Mouse (Mus musculus): ENCODE measurements around the gene Nvl. TPM values are rescaled to one million over a fixed set of nuclear protein-coding genes. Genes with fewer than 3 reads are reported as not detected.

Gene Nvl
- polyA plus RNA-seq, 1 experiment, result 0.45 TPM

DNA sequence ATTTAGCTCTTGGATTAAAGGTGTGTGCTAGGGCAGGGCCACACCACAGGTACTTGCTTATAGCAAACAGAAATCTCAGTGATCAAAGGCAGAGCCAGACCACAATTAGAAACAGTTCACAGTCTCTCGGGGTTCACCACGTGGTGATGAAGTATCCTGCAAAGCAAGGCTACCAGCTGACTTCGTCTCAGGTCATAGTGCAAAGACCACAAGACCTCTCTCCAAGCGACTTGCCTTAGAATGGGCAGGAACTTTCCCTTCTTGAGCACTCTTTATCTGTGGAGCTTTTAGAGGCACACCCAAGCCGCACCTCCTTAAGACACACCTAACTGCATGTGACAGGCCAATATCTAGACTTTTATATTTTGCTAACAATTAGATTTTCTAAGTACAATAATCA is 4.5 kb upstream of the Nvl start:
- H3K27me3 ChIP-seq (ENCODE audit: control insufficient read depth), result no peaks in the 10 kb centered on the region
- no peaks in the 10 kb centered on the region for H3K9me3 ChIP-seq (ENCODE audit: control insufficient read depth, low read length)
- H3K4me3 ChIP-seq (replicated peaks), result peak overlapping the region; percentile 19
- peaks cover 78% of the 10 kb centered on the region for H3K4me1 ChIP-seq (ENCODE audit: control insufficient read depth)
- no peak; the same call in 1 of the 2 replicates for TF ChIP-seq GATA1 (IDR thresholded peaks at IDR 0.05; ENCODE audit: low read length)
- TF ChIP-seq TAL1 (IDR thresholded peaks at IDR 0.05; ENCODE audit: low read length), result no peak
- H3K36me3 ChIP-seq (ENCODE audit: control insufficient read depth), result peaks cover 23% of the 10 kb centered on the region

DNA sequence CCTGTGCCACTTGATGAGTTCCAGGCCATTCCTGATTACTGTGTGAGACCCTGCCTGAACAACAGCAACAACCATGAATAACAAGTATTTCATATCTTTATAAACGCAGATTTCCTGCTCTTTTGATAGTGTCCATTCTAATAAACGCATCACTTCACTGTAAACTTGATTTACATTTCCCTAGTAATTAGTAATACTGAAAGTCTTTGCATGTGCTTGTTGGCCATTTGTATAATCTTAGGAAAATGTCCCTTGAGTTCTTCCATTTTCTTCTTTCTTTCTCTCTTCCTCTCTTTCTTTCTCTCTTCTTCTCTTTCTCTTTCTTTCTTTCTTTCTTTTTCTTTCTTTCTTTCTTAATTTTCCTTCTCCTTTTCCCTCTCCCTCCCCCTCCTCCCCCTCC is 2.2 kb upstream of the Nvl start:
- H3K4me3 ChIP-seq (replicated peaks), result peak overlapping the region; percentile 96

DNA sequence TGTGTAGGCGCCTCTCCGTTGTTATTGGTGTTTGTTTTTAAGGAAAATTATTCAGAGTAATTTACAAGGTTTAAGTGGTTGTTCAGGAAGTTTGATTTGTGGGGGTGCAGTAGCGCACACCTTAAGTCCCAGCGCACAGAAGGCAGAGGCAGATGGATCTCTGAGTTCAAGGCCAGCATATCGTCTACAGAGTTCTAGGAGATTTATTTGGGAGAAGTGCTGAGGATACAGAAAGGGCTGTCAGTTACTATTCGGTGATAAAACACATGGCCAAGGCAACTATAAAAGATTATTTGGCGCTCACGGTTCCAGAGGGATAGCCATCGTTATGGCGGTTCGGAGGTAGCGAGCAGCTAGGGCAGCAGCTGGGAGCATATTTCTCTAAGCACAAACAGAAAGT is 962 bp upstream of the Nvl start:
- no peaks in the 10 kb centered on the region for H3K27me3 ChIP-seq (ENCODE audit: control insufficient read depth)
- H3K9me3 ChIP-seq (ENCODE audit: control insufficient read depth, low read length), result no peaks in the 10 kb centered on the region
- peak overlapping the region; percentile 96 for H3K4me3 ChIP-seq (replicated peaks)
- H3K36me3 ChIP-seq (ENCODE audit: control insufficient read depth), result peaks cover 38% of the 10 kb centered on the region
- peaks cover 61% of the 10 kb centered on the region for H3K4me1 ChIP-seq (ENCODE audit: control insufficient read depth)
- TF ChIP-seq TAL1 (IDR thresholded peaks at IDR 0.05; ENCODE audit: low read length), result no peak

More for the DNA sequence above, 2.2 kb upstream of the Nvl start:
- Histone ChIP-seq H3K9me3 (ENCODE audit: control insufficient read depth, low read length) (no peaks in the 10 kb centered on the region), H3K27me3 (ENCODE audit: control insufficient read depth) (no peaks in the 10 kb centered on the region), H3K4me1 (ENCODE audit: control insufficient read depth) (peaks cover 71% of the 10 kb centered on the region), H3K36me3 (ENCODE audit: control insufficient read depth) (peaks cover 30% of the 10 kb centered on the region)
- no peak for TF ChIP-seq TAL1 (IDR thresholded peaks at IDR 0.05; ENCODE audit: low read length)

DNA sequence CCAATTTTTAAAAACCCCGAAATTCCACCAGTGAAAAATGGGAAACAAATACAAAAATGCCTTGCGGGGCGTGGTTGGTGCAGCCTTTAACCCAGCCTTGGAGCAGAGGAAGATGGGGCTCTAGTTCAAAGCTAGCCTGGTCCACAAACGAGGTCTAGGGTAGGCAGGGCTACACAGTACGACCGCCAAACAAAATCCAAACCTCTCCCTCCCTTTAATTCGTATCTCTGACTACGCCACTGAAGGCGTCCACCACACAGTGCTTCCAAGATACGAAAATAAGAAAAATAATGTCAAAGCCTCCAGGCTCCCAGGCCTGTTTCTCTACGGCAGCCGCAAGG is 425 bp downstream of the Nvl start:
- Histone ChIP-seq H3K9me3 (ENCODE audit: control insufficient read depth, low read length) (no peaks in the 10 kb centered on the region), H3K27me3 (ENCODE audit: control insufficient read depth) (no peaks in the 10 kb centered on the region), H3K4me3 (replicated peaks) (peak overlapping the region; percentile 96), H3K4me1 (ENCODE audit: control insufficient read depth) (peaks cover 47% of the 10 kb centered on the region), H3K36me3 (ENCODE audit: control insufficient read depth) (peaks cover 47% of the 10 kb centered on the region)
- TF ChIP-seq GATA1 (IDR thresholded peaks at IDR 0.05; ENCODE audit: low read length) (no peak), TAL1 (IDR thresholded peaks at IDR 0.05; ENCODE audit: low read length) (no peak)

DNA sequence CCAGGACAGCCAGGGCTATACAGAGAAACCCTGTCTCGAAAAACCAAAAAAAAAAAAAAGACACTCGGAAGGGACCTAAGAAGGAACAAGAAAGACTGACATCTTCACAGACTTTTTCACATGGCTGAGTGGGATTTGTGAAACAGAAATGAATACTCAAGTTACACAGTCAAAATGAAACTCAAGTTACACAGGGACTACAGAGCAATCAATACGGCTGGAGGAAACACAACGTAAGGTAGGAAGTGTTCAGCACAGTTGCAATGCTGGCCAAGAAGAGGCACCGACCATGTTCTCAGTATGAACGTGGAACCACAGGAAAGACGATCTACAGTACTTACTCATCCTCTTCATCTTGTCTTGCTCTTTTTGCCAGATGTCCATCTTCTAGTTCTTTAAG is 5.3 kb downstream of the Nvl start:
- no peaks in the 10 kb centered on the region for H3K27me3 ChIP-seq (ENCODE audit: control insufficient read depth)
- H3K36me3 ChIP-seq (ENCODE audit: control insufficient read depth), result peaks cover 84% of the 10 kb centered on the region
- no peak for TF ChIP-seq GATA1 (IDR thresholded peaks at IDR 0.05; ENCODE audit: low read length)
- TF ChIP-seq TAL1 (IDR thresholded peaks at IDR 0.05; ENCODE audit: low read length), result no peak
- peaks cover 13% of the 10 kb centered on the region for H3K4me1 ChIP-seq (ENCODE audit: control insufficient read depth)
- H3K9me3 ChIP-seq (ENCODE audit: control insufficient read depth, low read length), result no peaks in the 10 kb centered on the region
- H3K4me3 ChIP-seq (replicated peaks), result no peak overlapping the region

DNA sequence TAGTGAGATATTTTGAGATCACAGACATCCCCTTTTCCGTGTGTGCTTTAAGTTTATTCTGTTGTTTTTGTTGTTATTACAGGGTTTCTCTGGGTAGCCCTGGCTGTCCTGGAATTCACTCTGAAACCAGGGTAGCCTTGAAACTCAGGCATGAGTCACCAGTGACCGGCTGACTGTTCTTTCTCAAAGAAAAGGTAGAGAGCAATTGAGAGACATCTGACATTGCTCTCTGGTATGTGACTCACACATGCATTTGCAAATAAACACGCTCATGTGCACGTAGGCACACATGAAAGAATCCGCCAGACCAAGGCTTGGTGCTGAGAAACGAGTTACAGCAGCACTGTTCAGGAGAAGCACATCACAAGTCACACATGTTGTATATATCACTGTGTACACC is 12.1 kb downstream of the Nvl start:
- no peaks in the 10 kb centered on the region for H3K27me3 ChIP-seq (ENCODE audit: control insufficient read depth)
- no peak overlapping the region for H3K4me3 ChIP-seq (replicated peaks)
- no peaks in the 10 kb centered on the region for H3K4me1 ChIP-seq (ENCODE audit: control insufficient read depth)
- peaks cover 95% of the 10 kb centered on the region for H3K36me3 ChIP-seq (ENCODE audit: control insufficient read depth)
- no peaks in the 10 kb centered on the region for H3K9me3 ChIP-seq (ENCODE audit: control insufficient read depth, low read length)
- no peak for TF ChIP-seq TAL1 (IDR thresholded peaks at IDR 0.05; ENCODE audit: low read length)
- no peak for TF ChIP-seq GATA1 (IDR thresholded peaks at IDR 0.05; ENCODE audit: low read length)

DNA sequence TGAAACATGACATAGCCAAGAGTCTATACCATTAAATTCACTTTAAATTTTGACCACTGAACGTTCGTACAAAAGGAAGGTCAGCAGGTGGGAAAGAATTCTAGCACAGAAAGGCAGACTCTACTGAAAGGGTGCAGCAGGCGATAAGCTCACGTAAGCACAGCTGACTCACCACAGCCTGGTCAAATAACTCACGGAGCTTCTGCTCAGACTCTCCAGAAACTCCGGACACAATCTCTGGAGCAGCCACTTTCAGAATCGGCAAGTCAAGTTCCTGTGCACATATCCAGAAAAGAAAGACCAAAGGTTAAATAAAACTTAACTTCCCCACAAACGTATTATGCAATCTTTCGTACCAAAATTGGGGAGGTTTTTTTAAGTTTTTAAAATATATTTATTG is 17.2 kb downstream of the Nvl start:
- Histone ChIP-seq H3K4me3 (replicated peaks) (no peak overlapping the region), H3K9me3 (ENCODE audit: control insufficient read depth, low read length) (no peaks in the 10 kb centered on the region), H3K36me3 (ENCODE audit: control insufficient read depth) (peaks cover 92% of the 10 kb centered on the region), H3K27me3 (ENCODE audit: control insufficient read depth) (no peaks in the 10 kb centered on the region), H3K4me1 (ENCODE audit: control insufficient read depth) (no peaks in the 10 kb centered on the region)
- TF ChIP-seq GATA1 (IDR thresholded peaks at IDR 0.05; ENCODE audit: low read length), result no peak
- no peak for TF ChIP-seq TAL1 (IDR thresholded peaks at IDR 0.05; ENCODE audit: low read length)

DNA sequence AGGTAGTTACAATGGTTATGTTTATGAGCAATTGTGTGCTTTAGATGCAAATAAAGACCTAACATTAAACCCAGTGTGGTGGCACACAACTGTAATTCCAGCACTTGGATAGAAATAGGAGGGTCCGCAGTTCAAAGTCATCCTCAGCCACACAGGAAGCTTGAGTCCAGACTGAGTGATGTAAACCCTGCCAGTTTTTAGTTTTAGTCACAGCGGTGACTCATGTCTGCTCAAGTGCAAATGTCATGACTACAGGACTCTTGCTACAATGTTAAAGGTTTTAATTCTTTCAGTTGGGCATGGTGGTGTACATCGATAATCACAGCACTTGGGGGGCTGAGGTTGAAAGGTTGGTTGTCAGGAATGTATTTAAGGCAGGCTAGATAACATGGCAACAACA is 18.1 kb downstream of the Nvl start:
- no peaks in the 10 kb centered on the region for H3K4me1 ChIP-seq (ENCODE audit: control insufficient read depth)
- no peaks in the 10 kb centered on the region for H3K9me3 ChIP-seq (ENCODE audit: control insufficient read depth, low read length)
- H3K27me3 ChIP-seq (ENCODE audit: control insufficient read depth), result no peaks in the 10 kb centered on the region
- TF ChIP-seq TAL1 (IDR thresholded peaks at IDR 0.05; ENCODE audit: low read length) (no peak), GATA1 (IDR thresholded peaks at IDR 0.05; ENCODE audit: low read length) (no peak)
- H3K4me3 ChIP-seq (replicated peaks), result no peak overlapping the region
- H3K36me3 ChIP-seq (ENCODE audit: control insufficient read depth), result peaks cover 89% of the 10 kb centered on the region

DNA sequence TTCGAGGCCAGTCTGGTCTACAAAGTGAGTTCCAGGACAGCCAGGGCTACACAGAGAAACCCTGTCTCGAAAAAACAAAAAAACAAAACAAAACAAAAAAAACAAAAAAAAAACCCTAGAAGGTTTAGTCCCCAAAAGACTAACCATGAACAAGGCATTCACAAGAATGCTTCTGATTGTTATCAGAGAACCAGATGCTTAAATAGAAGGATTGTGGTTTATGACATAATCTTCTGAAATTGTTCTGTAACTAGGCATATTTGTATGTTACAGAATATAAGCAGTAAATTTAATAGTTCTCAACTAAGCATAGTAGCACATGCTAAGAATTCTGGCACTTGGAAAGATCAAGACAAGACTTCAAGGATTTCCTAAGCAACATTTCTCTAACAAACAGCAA is 19.9 kb downstream of the Nvl start:
- no peaks in the 10 kb centered on the region for H3K4me1 ChIP-seq (ENCODE audit: control insufficient read depth)
- peaks cover 88% of the 10 kb centered on the region for H3K36me3 ChIP-seq (ENCODE audit: control insufficient read depth)
- no peaks in the 10 kb centered on the region for H3K27me3 ChIP-seq (ENCODE audit: control insufficient read depth)
- H3K9me3 ChIP-seq (ENCODE audit: control insufficient read depth, low read length), result no peaks in the 10 kb centered on the region
- TF ChIP-seq GATA1 (IDR thresholded peaks at IDR 0.05; ENCODE audit: low read length) (no peak), TAL1 (IDR thresholded peaks at IDR 0.05; ENCODE audit: low read length) (no peak)
- H3K4me3 ChIP-seq (replicated peaks), result no peak overlapping the region

DNA sequence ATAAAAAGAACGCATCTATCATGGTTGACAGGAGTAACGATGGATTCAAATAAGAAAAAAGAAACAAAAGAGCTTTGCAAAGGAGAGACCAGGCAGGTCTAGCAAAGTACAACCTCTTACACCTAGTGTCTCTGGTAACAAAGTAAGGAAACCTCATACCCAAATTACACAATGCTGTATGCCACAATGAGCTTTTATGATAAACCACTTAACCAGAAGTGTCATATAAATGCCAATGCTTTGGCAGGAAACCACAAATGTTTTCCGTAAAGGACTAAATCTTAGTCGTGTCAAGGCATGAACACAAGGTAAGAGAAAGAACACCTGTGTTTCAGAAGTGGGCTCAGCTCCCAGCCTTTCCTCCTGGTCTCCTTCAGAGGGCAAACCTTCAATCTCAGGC is 26.9 kb downstream of the Nvl start:
- H3K4me3 ChIP-seq (replicated peaks), result no peak overlapping the region
- peaks cover 89% of the 10 kb centered on the region for H3K36me3 ChIP-seq (ENCODE audit: control insufficient read depth)
- H3K9me3 ChIP-seq (ENCODE audit: control insufficient read depth, low read length), result no peaks in the 10 kb centered on the region
- no peaks in the 10 kb centered on the region for H3K4me1 ChIP-seq (ENCODE audit: control insufficient read depth)
- no peak for TF ChIP-seq TAL1 (IDR thresholded peaks at IDR 0.05; ENCODE audit: low read length)
- no peak for TF ChIP-seq GATA1 (IDR thresholded peaks at IDR 0.05; ENCODE audit: low read length)
- H3K27me3 ChIP-seq (ENCODE audit: control insufficient read depth), result no peaks in the 10 kb centered on the region

All from erythroblast, embryonic 14.5 days (primary cell).